ENCODE assay signal across 9 mouse cellular contexts in genomic region chr11:62554934-62555517, GRCm38 (mm10). TPM values are rescaled to one million over a fixed set of nuclear protein-coding genes. Genes with fewer than 3 reads are reported as not detected.
DNase-seq lines count a peak whose midpoint lies in the region; ATAC-seq lines count a peak whose summit lies in the region.
"Had no signal": no experiment of that assay in that cellular context is flagged by ENCODE, and none has a peak within 500 bp of the region (broad histone marks: within the 10 kb centered on the region; RNA-seq: fewer than 3 reads in every experiment).

No protein-coding gene starts in this region.

- no peak overlapping the region for H3K27ac ChIP-seq in heart, embryonic 12.5 days (ENCODE audit: poor library complexity, severe bottlenecking)
- H3K27ac ChIP-seq in hindbrain, embryonic 13.5 days = no peak overlapping the region
- no peak overlapping the region for H3K27ac ChIP-seq in midbrain, embryonic 11.5 days (ENCODE audit: low read depth, low read length)

- peaks cover 23% of the 10 kb centered on the region for H3K36me3 ChIP-seq in heart, embryonic 12.5 days
- H3K36me3 ChIP-seq in hindbrain, embryonic 13.5 days = peaks cover 16% of the 10 kb centered on the region
- peaks cover 7% of the 10 kb centered on the region; the same call in 1 of the 2 replicates for H3K36me3 ChIP-seq in midbrain, embryonic 11.5 days (ENCODE audit: control insufficient read depth, insufficient read depth, low read length)

- H3K9me3 ChIP-seq in heart, embryonic 12.5 days (replicated peaks) = no peaks in the 10 kb centered on the region
- no peaks in the 10 kb centered on the region for H3K9me3 ChIP-seq in hindbrain, embryonic 13.5 days
- H3K9me3 ChIP-seq in midbrain, embryonic 11.5 days (ENCODE audit: control insufficient read depth, low read length) = no peaks in the 10 kb centered on the region

- DNase-seq in heart, adult 11 months = no peak
- peak; percentile 37 for DNase-seq in MN1 (ENCODE audit: low spot score)
- DNase-seq in midbrain, embryonic 11.5 days (ENCODE audit: low spot score, missing footprints) = no peak
- DNase-seq in frontal cortex, postnatal 25 days (ENCODE audit: low spot score in 2 of 2) = no peak
- DNase-seq in cerebellum, postnatal 36 days = no peak
- DNase-seq: kidney, adult 2 months had no signal

- peak overlapping the region; percentile 89 for H3K4me2 ChIP-seq in heart, embryonic 12.5 days
- H3K4me2 ChIP-seq in hindbrain, embryonic 13.5 days = peak overlapping the region; percentile 99
- H3K4me2 ChIP-seq in midbrain, embryonic 11.5 days = peak overlapping the region; percentile 94

- H3K9ac ChIP-seq in heart, embryonic 12.5 days = no peak overlapping the region; the same call in 1 of the 2 replicates
- H3K9ac ChIP-seq in hindbrain, embryonic 13.5 days = no peak overlapping the region
- no peak overlapping the region for H3K9ac ChIP-seq in midbrain, embryonic 11.5 days (ENCODE audit: low read length)

- H3K4me1 ChIP-seq in heart, embryonic 12.5 days (replicated peaks) = peaks cover 31% of the 10 kb centered on the region
- peaks cover 31% of the 10 kb centered on the region for H3K4me1 ChIP-seq in hindbrain, embryonic 13.5 days (replicated peaks)
- H3K4me1 ChIP-seq in midbrain, embryonic 11.5 days (ENCODE audit: control insufficient read depth, insufficient read depth, low read length) = peaks cover 16% of the 10 kb centered on the region; the same call in 1 of the 2 replicates

- H3K27me3 ChIP-seq in heart, embryonic 12.5 days (replicated peaks) = no peaks in the 10 kb centered on the region
- H3K27me3 ChIP-seq in hindbrain, embryonic 13.5 days = no peaks in the 10 kb centered on the region
- no peaks in the 10 kb centered on the region; the same call in 1 of the 2 replicates for H3K27me3 ChIP-seq in midbrain, embryonic 11.5 days (ENCODE audit: control insufficient read depth, insufficient read depth, low read length)

- no peak for ATAC-seq in heart, embryonic 12.5 days (ENCODE audit: insufficient number of reproducible peaks, low FRiP score)
- no peak for ATAC-seq in hindbrain, embryonic 13.5 days (ENCODE audit: low FRiP score)
- no peak for ATAC-seq in midbrain, embryonic 11.5 days (ENCODE audit: low FRiP score)
- no peak for ATAC-seq in granulocyte monocyte progenitor cell, adult 5-6 weeks (replicated peaks; ENCODE audit: poor library complexity, severe bottlenecking)

- H3K4me3 ChIP-seq in heart, embryonic 12.5 days = peak overlapping the region; percentile 19; the same call in 1 of the 2 replicates
- H3K4me3 ChIP-seq in hindbrain, embryonic 13.5 days = peak overlapping the region; percentile 58
- peak overlapping the region; percentile 44; the same call in 1 of the 2 replicates for H3K4me3 ChIP-seq in midbrain, embryonic 11.5 days (ENCODE audit: low read depth, low read length)

RNA-seq across cellular contexts. Expression of gene Ubb, which starts 4.1 kb away (rescaled TPM):
- polyA plus RNA-seq in heart, embryonic 12.5 days (2016; fragmentation: Nextera tagmentation; extraction: Ambion mirVana) = 2,594 and 2,627 TPM in 2 replicates
- polyA plus RNA-seq in hindbrain, embryonic 13.5 days (2015; fragmentation: Nextera tagmentation; extraction: Ambion mirVana) = 4,618 and 4,725 TPM in 2 replicates
- polyA plus RNA-seq in midbrain, embryonic 11.5 days (2014; fragmentation: Nextera tagmentation; extraction: Ambion mirVana) = 3,727 and 3,899 TPM in 2 replicates
- total RNA-seq in granulocyte monocyte progenitor cell, adult 5-6 weeks (2014; fragmentation: Nextera tagmentation) = 870 and 954 TPM in 2 replicates
- total RNA-seq in granulocyte monocyte progenitor cell, adult 5-6 weeks (2017) = 1,051 and 1,247 TPM in 2 replicates

RNA-seq across cellular contexts. Expression of gene Cenpv, which starts 16.0 kb away (rescaled TPM):
- 19.7 and 22.1 TPM in 2 replicates for polyA plus RNA-seq in heart, embryonic 12.5 days (2016; fragmentation: Nextera tagmentation; extraction: Ambion mirVana)
- polyA plus RNA-seq in hindbrain, embryonic 13.5 days (2015; fragmentation: Nextera tagmentation; extraction: Ambion mirVana) = 49.4 and 55.5 TPM in 2 replicates
- polyA plus RNA-seq in midbrain, embryonic 11.5 days (2014; fragmentation: Nextera tagmentation; extraction: Ambion mirVana) = 54.8 and 68.5 TPM in 2 replicates
- 25.2 and 30.3 TPM in 2 replicates for total RNA-seq in granulocyte monocyte progenitor cell, adult 5-6 weeks (2014; fragmentation: Nextera tagmentation)
- total RNA-seq in granulocyte monocyte progenitor cell, adult 5-6 weeks (2017) = 12.8 and 15.7 TPM in 2 replicates

RNA-seq across cellular contexts. Expression of gene Trpv2, which starts 19.3 kb away (rescaled TPM):
- polyA plus RNA-seq in heart, embryonic 12.5 days (2016; fragmentation: Nextera tagmentation; extraction: Ambion mirVana) = 4.3 and 4.6 TPM in 2 replicates
- 21.5 and 21.7 TPM in 2 replicates for polyA plus RNA-seq in hindbrain, embryonic 13.5 days (2015; fragmentation: Nextera tagmentation; extraction: Ambion mirVana)
- polyA plus RNA-seq in midbrain, embryonic 11.5 days (2014; fragmentation: Nextera tagmentation; extraction: Ambion mirVana) = 4.9 and 5.4 TPM in 2 replicates
- 13.8 and 17.5 TPM in 2 replicates for total RNA-seq in granulocyte monocyte progenitor cell, adult 5-6 weeks (2014; fragmentation: Nextera tagmentation)
- 9.2 and 10.7 TPM in 2 replicates for total RNA-seq in granulocyte monocyte progenitor cell, adult 5-6 weeks (2017)
